Comparison of ENCODE assay signal across 12 mouse cellular contexts in genomic region chrX:160441272-160441671, GRCm38 (mm10). TPM values are rescaled to one million over a fixed set of nuclear protein-coding genes. Genes with fewer than 3 reads are reported as not detected.
"Had no signal": no experiment of that assay in that cellular context is flagged by ENCODE, and none has a peak within 500 bp of the region (broad histone marks: within the 10 kb centered on the region; RNA-seq: fewer than 3 reads in every experiment).

No protein-coding gene starts in this region.

- DNase-seq: kidney, postnatal 10 days; kidney, postnatal 36 days; layer of hippocampus, postnatal 36 days; liver, embryonic 13.5 days; lung, adult 2 months; retina, postnatal 1 day; right cerebral cortex, postnatal 25 days; spleen, adult 18-20 months; thymus, adult 18-20 months; thymus, postnatal 14 days; thymus, postnatal 4 days had no signal

RNA-seq across cellular contexts. Expression of gene Adgrg2, which starts 50.8 kb away (rescaled TPM):
- total RNA-seq: monocyte, adult 5-6 weeks had no signal
